Mouse (Mus musculus) intestine, embryonic 14.5 days (tissue): ENCODE results near the gene Peli2. TPM values are rescaled to one million over a fixed set of nuclear protein-coding genes. Genes with fewer than 3 reads are reported as not detected.

ENCODE experiments used
- ATAC-seq: fragments of 200-750 bp; cut with Nextera tagmentation; replicated peaks from 2 replicates; pipeline ENCODE4 v1.8.0; 2017; ENCODE audit warnings: low read depth, moderate number of reproducible peaks, moderate TSS enrichment, moderate library complexity; ENCODE audit not compliant: low FRiP score, low TSS enrichment
- DNase-seq: peaks from one replicate; pipeline ENCODE4 v3.0.0-alpha.2; 2018; ENCODE audit warnings: low spot score
- H3K27ac ChIP-seq: fragments of 300-500 bp; sonication (generic); 2 replicates; pipeline ENCODE4 v1.5.1; 2014; ENCODE audit warnings: low read depth, mild to moderate bottlenecking, control low read depth
- H3K27me3 ChIP-seq: fragments of 300-500 bp; sonication (generic); replicated peaks from 2 replicates; pipeline ENCODE4 v1.6.1; 2014; ENCODE audit warnings: low read length, control low read depth; ENCODE audit not compliant: control insufficient read depth, insufficient read depth
- H3K36me3 ChIP-seq: fragments of 300-500 bp; sonication (generic); 2 replicates; pipeline ENCODE4 v1.6.1; 2014; ENCODE audit warnings: low read length, control low read depth; ENCODE audit not compliant: control insufficient read depth, insufficient read depth
- H3K4me1 ChIP-seq: fragments of 300-500 bp; sonication (generic); replicated peaks from 2 replicates; pipeline ENCODE4 v1.6.1; 2014; ENCODE audit warnings: low read length, control low read depth, mixed read lengths; ENCODE audit not compliant: control insufficient read depth, insufficient read depth
- H3K4me2 ChIP-seq: fragments of 300-500 bp; sonication (generic); 2 replicates; pipeline ENCODE4 v1.6.1; 2014; ENCODE audit warnings: low read length
- H3K4me3 ChIP-seq: fragments of 300-500 bp; sonication (generic); 2 replicates; pipeline ENCODE4 v1.5.1; 2014; ENCODE audit warnings: low read depth, low read length, control low read depth, mixed read lengths
- H3K9ac ChIP-seq: fragments of 300-500 bp; sonication (generic); 2 replicates; pipeline ENCODE4 v1.6.1; 2014; ENCODE audit warnings: mild to moderate bottlenecking, low read length
- H3K9me3 ChIP-seq: fragments of 300-500 bp; sonication (generic); 2 replicates; pipeline ENCODE4 v1.6.1; 2016; ENCODE audit warnings: low read length, control low read depth; ENCODE audit not compliant: control insufficient read depth
- WGBS: fragments of 180-500 bp; shearing (Covaris S2); extraction: QIAGEN DNeasy Blood & Tissue Kit; methylation state at CpG from one replicate; pipeline ENCODE4 v1.1.7; 2014; 5-methylcytosine and 5-hydroxymethylcytosine counted together
- polyA plus RNA-seq: library from polyadenylated mRNA; unstranded; fragments of >200 nt; fragmentation: Nextera tagmentation; extraction: Ambion mirVana; gene quantifications from 2 replicates; pipeline ENCODE4 v1.2.1, GENCODE M21; 2014

The Peli2 gene
- polyA plus RNA-seq, 1 experiment from 2014 or later = 6.7 TPM

GRCm38 (mm10) chr14:48151554-48151953 is 30.9 kb downstream of the Peli2 start:
- no peak overlapping the region for H3K9ac ChIP-seq
- no peaks in the 10 kb centered on the region for H3K27me3 ChIP-seq
- H3K4me1 ChIP-seq = 0 out of 2 replicates have a peak, but pooled peaks cover 2% of the 10 kb centered on the region
- no peaks in the 10 kb centered on the region for H3K9me3 ChIP-seq
- 77% methylated on average over 2 of the region's 2 CpGs for WGBS
- DNase-seq = no peak
- no peak overlapping the region for H3K4me2 ChIP-seq
- H3K36me3 ChIP-seq = no peaks in the 10 kb centered on the region
- ATAC-seq = no peak
- H3K4me3 ChIP-seq = no peak overlapping the region
- H3K27ac ChIP-seq = no peak overlapping the region

DNA sequence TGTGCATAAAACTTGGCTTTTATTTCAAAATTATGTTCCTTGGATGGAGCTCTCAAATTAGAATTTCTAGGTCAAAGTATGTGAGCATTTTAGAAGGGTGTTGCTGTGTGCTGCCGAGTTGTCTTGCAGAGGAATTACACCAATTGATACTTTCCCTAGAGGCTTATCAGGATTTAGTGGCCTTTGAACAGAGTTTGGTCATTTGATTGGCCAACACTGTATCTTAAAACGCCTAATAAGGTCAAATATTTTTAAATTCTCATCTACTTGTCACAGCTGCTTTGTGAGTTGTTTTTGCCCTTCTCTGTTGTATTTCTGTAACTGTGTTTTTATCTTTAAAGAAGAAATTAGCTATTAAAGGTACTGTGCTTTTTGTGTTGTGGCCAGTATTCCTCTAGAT is 32.4 kb downstream of the Peli2 start:
- Histone ChIP-seq H3K9me3 (no peaks in the 10 kb centered on the region), H3K4me3 (no peak overlapping the region), H3K9ac (no peak overlapping the region), H3K36me3 (no peaks in the 10 kb centered on the region), H3K27ac (no peak overlapping the region), H3K4me1 (peaks cover 2% of the 10 kb centered on the region; the same call in 1 of the 2 replicates), H3K4me2 (no peak overlapping the region), H3K27me3 (no peaks in the 10 kb centered on the region)
- DNase-seq (no peak), ATAC-seq (no peak)
- 82% methylated on average over 2 of the region's 2 CpGs for WGBS

DNA sequence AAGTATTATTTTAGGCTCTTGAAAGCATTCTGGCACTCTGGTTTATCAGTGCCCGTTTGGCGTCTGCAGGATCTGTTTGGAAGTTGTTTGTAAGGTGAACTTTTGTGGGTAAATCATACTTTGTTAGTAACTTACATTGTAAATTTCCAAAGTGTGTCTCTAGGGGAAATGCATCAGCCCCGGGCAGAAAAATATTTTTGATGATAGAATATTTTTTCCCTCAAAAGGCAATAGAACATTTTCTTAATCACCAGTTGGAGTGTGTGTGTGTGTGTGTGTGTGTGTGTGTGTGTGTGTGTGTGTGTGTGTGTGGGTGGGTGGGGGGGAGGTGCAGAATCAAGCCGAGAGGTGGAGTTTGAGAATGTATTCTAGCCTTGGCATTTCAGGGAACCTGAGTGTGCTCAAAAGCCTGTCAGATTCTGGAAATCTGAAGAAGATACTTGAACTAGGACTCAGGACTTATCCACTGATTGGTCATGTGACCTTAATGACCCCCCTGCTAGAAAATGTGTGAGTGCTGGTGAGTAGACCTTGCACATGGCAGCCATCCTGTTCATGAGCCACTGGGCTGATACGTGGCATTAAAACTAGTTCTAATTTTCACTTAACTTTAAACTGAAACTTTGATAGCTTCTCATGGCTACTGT is 33.4 kb downstream of the Peli2 start:
- no peaks in the 10 kb centered on the region for H3K27me3 ChIP-seq
- DNase-seq (no peak), ATAC-seq (no peak)
- no peak overlapping the region for H3K27ac ChIP-seq
- no peaks in the 10 kb centered on the region for H3K36me3 ChIP-seq
- H3K4me3 ChIP-seq = no peak overlapping the region
- H3K4me2 ChIP-seq = no peak overlapping the region
- H3K9me3 ChIP-seq = no peaks in the 10 kb centered on the region
- no peak overlapping the region for H3K9ac ChIP-seq
- H3K4me1 ChIP-seq = peaks cover 2% of the 10 kb centered on the region; the same call in 1 of the 2 replicates
- 81% methylated on average over 5 of the region's 5 CpGs for WGBS

DNA sequence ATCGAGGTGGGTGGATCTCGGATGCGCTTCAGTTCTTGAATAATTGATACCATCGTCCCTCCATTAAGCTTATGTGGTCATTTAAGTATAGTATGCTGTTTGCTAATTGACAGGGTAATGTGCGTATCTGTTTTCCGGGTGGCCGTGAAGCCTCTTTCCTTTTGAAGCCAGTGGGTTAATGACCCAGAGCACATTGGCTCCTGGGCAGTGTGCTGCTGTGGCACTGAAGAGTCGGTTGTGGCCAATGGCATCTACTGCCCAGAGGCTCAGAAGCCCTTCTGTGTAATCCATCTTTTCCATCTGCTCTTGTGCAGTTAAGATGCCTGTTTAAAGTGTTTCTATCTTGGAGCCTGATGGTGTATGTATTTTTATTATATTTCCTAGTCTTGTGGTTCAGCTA is 34.0 kb downstream of the Peli2 start:
- WGBS = 73% methylated on average over 8 of the region's 8 CpGs
- Histone ChIP-seq H3K27ac (no peak overlapping the region), H3K4me3 (no peak overlapping the region), H3K4me2 (no peak overlapping the region), H3K9ac (no peak overlapping the region), H3K27me3 (no peaks in the 10 kb centered on the region), H3K9me3 (no peaks in the 10 kb centered on the region), H3K4me1 (peaks cover 2% of the 10 kb centered on the region; the same call in 1 of the 2 replicates), H3K36me3 (no peaks in the 10 kb centered on the region)
- DNase-seq (no peak), ATAC-seq (no peak)

GRCm38 (mm10) chr14:48155153-48155552 is 34.5 kb downstream of the Peli2 start:
- Histone ChIP-seq H3K27ac (no peak overlapping the region), H3K4me2 (no peak overlapping the region), H3K4me1 (peaks cover 2% of the 10 kb centered on the region; the same call in 1 of the 2 replicates), H3K36me3 (no peaks in the 10 kb centered on the region), H3K27me3 (no peaks in the 10 kb centered on the region), H3K9me3 (no peaks in the 10 kb centered on the region), H3K4me3 (no peak overlapping the region), H3K9ac (no peak overlapping the region)
- 30% methylated on average over 13 of the region's 13 CpGs for WGBS
- no peak for ATAC-seq
- no peak for DNase-seq

DNA sequence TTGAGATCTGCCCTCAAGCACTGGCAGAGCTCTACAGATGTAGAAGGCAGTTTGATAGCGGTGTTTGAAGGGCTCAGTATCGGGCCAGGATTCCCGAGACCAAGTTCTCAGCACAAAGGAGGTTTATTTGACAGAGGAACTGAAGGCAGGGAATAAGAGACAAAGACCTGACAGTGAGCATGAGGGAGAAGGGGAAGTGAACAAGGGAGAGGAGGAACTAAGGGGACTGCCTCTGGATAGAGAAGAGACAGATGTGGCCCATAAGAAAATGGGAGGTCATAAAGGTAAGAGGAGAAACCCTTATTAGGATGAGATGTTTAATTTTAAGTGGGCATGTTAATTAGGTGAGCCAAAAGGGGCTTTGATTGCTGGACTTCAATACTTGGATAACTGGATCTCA is 36.5 kb downstream of the Peli2 start:
- Histone ChIP-seq H3K9me3 (no peaks in the 10 kb centered on the region), H3K9ac (no peak overlapping the region), H3K27me3 (no peaks in the 10 kb centered on the region), H3K4me3 (no peak overlapping the region), H3K27ac (no peak overlapping the region), H3K36me3 (no peaks in the 10 kb centered on the region), H3K4me1 (peaks cover 2% of the 10 kb centered on the region; the same call in 1 of the 2 replicates), H3K4me2 (no peak overlapping the region)
- DNase-seq (no peak), ATAC-seq (no peak)
- WGBS = 85% methylated on average over 3 of the region's 3 CpGs

DNA sequence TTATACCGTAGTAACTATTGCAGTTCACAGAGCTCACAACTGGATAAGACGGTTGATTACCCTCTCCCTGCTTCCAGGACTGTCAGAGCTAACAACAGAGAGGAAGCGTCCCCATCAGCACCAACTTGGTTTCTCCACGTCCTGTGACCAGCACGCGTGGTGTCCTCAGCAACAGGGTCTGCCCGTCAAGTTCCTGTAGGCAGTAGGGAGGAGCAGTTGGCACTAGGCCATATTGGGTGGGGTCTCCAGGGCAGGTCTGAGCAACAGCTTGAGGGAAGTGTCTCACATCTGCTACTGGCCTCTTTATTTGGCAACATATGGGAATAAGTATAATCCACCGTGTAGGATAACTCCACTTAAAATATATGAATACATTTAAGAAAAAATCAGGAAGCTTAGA is 37.2 kb downstream of the Peli2 start:
- 82% methylated on average over 8 of the region's 8 CpGs for WGBS
- Histone ChIP-seq H3K4me3 (no peak overlapping the region), H3K4me2 (no peak overlapping the region), H3K4me1 (peaks cover 2% of the 10 kb centered on the region; the same call in 1 of the 2 replicates), H3K36me3 (no peaks in the 10 kb centered on the region), H3K9me3 (no peaks in the 10 kb centered on the region), H3K27me3 (no peaks in the 10 kb centered on the region), H3K9ac (no peak overlapping the region), H3K27ac (no peak overlapping the region)
- DNase-seq (no peak), ATAC-seq (no peak)

GRCm38 (mm10) chr14:48159401-48159800 is 38.8 kb downstream of the Peli2 start:
- no peak for DNase-seq
- Histone ChIP-seq H3K4me1 (peaks cover 9% of the 10 kb centered on the region), H3K4me2 (no peak overlapping the region)

GRCm38 (mm10) chr14:48162446-48162845 is 41.8 kb downstream of the Peli2 start:
- Histone ChIP-seq H3K4me1 (peaks cover 15% of the 10 kb centered on the region), H3K9ac (no peak overlapping the region), H3K4me3 (no peak overlapping the region), H3K27me3 (no peaks in the 10 kb centered on the region), H3K4me2 (no peak overlapping the region), H3K27ac (no peak overlapping the region), H3K36me3 (no peaks in the 10 kb centered on the region), H3K9me3 (no peaks in the 10 kb centered on the region)
- ATAC-seq = no peak
- no peak for DNase-seq
- 93% methylated on average over 14 of the region's 14 CpGs for WGBS

More at GRCm38 (mm10) chr14:48159401-48159800, 38.8 kb downstream of the Peli2 start:
- WGBS = 64% methylated on average over 3 of the region's 3 CpGs
- Histone ChIP-seq H3K36me3 (no peaks in the 10 kb centered on the region), H3K27ac (no peak overlapping the region), H3K9me3 (no peaks in the 10 kb centered on the region), H3K9ac (no peak overlapping the region), H3K27me3 (no peaks in the 10 kb centered on the region), H3K4me3 (no peak overlapping the region)
- ATAC-seq = no peak
